Mouse (Mus musculus) ovary, postnatal 36 days (tissue): Measurements from ENCODE around the gene Sycp2l.
"Not testable (repeated sequence)": the region's sequence is repeated elsewhere in the genome, so short reads cannot be mapped to it uniquely, and the experiment has no call there.

ENCODE experiments used
- DNase-seq: peaks from one replicate; pipeline ENCODE4 v3.0.0; 2022; ENCODE audit warnings: low spot score, mixed read lengths

Sycp2l gene

DNA sequence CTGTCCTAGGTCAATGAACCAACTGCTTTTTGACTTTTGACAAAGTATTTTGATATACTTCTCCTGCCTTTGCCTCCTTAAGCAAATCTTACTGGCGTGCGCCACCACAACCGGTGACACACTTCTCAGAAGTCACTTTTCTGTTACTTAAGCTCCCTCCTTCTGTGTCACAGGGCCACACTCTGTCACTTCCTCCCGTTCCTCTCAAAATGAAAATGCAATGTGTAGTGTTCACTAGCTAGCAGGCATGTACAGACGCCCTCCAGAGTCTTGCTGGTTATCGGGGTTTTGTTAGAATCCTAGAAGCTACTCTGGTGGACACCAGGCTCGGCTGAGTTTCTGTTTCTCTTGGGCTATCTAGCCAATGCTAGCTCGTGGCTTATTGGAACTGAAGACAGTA lies 14.2 kb downstream of the Sycp2l start:
- no peak for DNase-seq

DNA sequence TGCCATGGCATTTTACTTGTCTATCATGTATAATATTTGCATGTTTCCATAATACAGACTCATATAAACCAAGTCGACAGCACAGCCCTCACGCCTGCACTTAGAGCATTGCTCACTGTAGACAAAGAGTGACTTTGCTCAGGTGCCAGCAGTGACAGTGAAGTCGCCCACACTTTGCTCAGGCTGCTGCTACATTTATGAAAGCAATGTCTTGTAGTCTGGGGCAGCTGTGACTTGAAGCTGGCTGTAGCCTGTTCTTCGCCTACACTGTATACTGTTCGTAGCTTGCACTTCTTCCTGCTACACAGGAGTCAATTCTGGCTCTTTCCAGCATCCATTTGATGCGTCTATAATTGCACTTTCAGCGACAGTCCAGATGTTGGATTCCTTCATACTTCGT lies 15.0 kb downstream of the Sycp2l start:
- no peak for DNase-seq

DNA sequence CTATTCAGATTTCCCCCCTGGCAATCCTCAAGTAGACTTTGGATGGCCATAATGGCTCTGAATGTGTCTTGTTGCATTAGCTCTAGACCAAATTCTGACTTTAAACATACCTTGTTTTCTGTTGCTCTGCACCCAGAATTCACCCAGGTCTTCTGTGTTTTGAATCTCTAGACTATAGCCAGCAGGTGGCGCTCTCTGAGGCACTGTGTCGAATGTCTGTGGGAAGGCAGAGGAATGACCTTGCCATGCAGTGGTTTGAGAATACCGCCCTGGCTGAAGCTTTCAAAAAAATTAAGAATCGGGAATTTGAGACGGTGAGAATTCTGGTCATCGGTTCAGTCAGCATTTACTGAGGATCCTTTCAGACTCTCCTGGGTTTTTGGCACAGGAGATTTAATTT lies 20.8 kb downstream of the Sycp2l start:
- peak; percentile 64 for DNase-seq

DNA sequence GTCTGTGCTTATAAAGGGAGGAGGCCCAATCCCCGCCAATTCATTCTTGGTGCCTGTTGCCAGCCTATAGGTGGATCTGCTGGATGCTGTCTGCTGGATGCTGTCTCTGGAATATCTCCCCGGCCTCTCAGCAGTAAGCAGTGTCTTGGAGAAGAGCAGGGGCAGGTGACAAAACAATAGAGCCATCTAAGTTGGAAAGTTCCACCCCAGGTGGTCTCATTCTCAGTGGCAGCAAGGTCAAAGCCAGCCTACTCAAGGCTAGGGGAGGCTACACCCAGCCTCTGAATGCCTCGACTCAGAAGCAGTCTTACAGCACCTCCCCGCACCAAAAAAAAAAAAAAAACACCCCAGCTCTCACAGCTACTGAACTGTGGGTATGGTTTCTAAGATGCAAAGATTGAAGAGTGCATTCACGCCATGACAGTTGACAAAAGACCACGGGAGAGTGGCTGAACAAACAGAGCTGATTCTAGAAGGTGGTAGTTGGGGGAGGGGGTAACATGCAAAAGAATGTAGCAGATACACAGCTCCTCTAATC lies 31.4 kb downstream of the Sycp2l start:
- no peak for DNase-seq

DNA sequence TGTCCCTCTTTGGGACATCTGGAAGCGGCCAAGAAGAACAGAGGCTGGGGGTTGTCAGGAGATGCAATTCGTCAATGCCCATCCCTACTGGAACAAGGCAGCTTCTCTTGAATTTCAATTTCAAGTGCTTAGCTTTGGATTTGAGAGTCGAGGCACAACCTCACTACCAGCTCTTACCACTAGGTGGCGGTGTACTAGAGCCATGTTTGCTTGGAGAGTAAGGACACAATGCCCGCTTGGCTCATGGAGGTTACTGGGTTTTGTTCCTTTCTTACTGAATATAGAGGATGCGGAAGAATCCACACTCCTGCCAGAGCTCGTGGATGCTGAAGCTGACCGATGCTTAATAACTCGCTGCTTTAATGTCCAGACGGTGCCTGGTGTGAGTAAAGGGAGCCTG lies 32.2 kb downstream of the Sycp2l start:
- peak; percentile 11 for DNase-seq

DNA sequence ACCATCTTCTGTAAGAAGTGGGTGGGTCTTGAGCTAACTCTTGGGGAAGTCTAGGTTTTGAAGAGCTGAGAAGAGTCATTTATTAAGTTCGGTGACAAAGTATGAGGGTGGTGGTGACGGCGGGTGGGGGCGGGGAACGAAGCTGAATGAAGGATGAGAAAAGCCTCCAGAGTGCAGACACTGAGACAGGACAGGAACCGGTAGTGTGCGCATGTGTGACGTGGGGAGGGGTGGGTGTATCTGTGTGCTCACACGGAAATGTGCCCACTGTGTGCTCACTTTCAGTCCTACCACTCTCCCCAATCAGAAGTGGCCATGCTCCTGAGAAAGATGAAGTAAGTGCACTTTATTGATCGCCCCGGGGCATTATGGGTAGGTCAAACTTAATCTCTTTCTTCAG lies 39.0 kb downstream of the Sycp2l start:
- no peak for DNase-seq

DNA sequence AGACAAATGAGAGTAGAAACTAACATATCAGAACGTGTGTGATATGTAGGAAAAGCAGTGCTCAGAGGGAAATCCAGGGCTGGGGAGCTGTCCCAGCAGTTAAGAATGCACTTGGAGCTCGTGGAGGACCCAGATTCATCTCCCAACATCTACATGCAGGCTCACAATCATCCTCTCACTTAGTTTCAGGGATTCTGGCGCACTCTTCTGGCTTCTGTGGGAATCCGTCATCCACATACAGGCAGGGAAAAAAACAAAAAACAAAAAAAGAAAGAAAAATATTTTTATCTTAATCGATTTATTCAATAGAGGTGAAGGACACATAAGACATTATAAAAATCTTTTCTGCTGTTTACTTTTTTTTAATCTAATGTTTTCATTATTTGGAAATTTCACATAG lies 44.3 kb downstream of the Sycp2l start:
- no peak for DNase-seq

DNA sequence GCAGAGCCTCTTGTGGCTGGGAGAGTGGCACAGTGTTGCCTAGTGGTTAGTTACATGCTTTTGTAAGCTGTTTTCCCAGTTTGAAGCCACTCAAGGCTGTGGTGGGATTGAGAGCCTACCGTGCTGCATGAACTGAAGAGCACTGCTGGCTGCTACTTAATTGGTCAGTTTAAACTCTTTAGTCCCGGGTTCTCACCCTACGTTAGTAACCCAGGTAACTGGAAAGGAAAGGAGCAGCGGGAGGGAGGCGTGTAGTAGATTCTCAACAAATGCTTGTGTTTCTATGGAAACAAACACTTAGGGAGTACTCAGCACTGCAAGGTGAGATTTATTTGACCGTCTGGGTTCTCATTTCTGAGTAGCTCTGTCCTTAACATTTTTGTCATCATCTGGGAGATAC lies 73.8 kb downstream of the Sycp2l start:
- no peak for DNase-seq

DNA sequence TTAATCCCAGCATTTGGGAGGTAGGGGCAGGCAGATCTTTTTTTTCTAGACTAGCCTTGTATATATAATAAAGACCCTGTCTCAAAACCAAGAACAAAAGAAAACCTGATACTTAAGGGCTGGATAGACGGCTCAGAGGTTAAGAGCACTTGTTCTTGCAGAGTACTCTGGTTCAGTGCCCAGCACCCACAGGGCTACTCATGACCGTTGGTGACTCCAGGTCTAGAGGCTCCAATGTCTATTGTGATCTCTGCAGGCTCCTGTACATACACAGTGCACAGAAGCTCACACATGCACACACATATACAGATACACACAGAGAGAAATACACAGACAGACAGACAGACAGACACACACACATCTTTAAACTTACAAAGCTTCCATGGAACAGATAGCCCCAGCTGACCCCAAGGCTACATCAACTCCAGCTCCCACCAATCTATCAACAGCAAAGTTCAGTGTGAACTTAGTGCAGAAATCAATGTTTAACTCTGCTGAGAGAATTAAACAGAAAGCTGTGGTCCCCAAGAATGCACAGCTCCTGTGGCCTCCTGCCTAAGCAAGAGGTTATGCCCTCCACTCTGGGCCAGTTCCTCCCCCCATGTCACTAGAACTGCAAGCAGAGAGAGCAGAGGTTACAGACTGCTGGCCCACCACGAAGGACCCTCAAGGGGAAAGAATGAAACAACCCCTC lies 81.7 kb downstream of the Sycp2l start:
- no peak for DNase-seq

DNA sequence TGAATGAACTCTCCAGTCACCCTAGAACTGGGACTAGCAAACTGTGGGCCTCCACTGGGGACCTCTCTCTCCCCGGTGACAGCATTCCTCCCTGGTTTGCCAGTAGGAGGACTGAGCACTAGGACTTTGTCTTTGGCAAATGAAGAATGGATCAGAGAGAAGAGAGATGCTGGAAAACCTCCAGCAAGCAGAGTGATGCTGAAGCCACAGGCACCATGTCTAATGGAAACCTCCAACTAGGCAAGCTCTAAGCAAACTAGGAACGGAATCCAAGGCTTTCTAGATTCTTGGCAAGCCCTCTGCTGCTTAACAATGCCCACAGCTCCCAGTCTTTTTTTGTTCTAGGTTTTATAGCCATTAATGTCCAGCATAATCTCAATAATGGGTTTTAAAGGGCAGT lies 86.8 kb downstream of the Sycp2l start:
- DNase-seq: no peak

DNA sequence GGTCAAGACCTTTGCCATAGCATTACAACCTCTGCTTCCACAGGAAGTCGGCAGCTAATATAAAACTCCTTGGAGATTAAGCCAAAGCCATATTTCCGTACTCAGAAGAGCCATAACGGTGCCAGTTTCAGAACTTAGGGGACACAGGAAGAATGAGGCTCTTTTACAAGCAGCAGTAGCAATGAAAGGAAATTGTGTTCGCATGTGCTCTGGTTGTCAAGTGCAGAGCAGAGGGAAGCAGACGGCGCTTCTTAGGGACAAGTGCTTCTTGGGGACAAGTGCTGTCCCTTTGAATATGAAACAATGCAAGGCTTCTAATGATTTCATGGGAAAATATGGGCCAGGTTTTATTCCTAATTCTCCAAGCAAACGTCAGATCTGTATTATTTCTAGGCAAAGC lies 89.2 kb downstream of the Sycp2l start:
- DNase-seq: no peak

DNA sequence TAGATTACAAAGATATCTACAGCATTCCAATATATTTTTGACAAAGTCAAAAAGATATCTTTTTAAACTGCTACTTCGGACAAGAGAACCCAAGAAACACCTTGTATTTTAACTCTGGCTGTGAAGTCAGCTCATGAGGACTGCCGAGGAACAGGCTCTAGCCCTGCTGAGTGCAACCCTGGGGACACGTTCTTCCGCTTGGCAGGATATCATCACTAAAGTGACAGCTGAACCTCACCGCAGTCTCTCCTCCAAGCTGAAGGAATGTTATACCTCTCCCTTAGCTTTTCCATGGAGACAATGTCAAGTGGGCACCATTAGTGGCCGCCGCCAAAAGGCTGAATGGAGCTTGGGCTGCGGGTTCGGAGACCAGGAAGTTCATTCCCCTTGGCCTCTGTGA lies 89.6 kb downstream of the Sycp2l start:
- no peak for DNase-seq

DNA sequence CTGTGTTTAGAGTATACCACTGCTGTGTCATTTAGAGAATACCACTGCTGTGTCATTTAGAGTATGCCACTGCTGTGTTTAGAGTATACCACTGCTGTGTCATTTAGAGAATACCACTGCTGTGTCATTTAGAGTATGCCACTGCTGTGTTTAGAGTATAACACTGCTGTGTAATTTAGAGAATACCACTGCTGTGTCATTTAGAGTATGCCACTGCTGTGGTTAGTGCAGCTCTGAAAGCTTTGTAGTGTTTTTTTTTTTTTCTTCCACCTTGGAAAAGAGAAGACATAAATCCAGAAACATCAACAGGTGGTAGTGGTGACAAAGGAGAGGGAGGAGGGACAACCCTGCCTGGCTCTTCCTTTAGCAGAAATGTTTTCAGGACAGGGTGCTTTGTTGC lies 91.5 kb downstream of the Sycp2l start:
- not testable (repeated sequence) for DNase-seq

DNA sequence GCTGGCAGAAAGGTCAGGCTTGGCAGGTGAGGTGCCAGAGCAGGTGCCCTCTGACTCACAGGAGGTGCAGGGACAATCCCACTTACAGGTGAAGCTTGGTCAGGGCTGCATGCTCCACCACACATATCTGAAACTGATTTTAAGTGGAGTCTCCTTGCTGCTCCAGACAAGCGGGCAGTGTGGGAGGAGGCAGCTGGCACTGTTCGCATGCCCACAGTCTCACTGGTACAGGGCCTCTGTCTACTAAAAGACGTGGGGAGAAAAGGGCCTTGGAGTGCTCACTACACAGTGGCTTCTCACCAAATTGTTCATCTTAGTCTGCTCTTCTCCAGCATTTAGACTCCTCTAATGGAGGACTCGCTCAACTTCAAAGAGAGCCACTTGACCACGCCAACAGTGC lies 92.1 kb downstream of the Sycp2l start:
- DNase-seq: peak; percentile 17

DNA sequence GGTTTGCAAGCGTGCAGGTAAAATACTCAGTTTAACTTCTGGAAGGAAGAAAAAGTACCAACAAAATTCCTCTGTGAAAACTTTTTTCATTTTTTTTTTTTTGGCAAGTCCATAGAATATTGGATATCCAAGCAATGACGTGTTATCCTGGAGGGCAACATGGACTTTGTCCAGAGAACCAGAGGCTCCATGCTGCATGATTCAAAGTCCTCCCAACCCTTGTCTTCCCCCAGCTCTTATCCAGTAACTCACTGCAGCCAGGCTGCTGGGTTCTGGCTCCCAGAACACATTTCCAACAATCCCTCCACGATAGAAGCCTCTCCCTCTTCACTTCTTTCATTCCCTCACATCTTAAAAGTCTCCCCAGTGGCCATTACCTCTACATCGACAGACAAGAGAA lies 97.2 kb downstream of the Sycp2l start:
- DNase-seq: no peak

DNA sequence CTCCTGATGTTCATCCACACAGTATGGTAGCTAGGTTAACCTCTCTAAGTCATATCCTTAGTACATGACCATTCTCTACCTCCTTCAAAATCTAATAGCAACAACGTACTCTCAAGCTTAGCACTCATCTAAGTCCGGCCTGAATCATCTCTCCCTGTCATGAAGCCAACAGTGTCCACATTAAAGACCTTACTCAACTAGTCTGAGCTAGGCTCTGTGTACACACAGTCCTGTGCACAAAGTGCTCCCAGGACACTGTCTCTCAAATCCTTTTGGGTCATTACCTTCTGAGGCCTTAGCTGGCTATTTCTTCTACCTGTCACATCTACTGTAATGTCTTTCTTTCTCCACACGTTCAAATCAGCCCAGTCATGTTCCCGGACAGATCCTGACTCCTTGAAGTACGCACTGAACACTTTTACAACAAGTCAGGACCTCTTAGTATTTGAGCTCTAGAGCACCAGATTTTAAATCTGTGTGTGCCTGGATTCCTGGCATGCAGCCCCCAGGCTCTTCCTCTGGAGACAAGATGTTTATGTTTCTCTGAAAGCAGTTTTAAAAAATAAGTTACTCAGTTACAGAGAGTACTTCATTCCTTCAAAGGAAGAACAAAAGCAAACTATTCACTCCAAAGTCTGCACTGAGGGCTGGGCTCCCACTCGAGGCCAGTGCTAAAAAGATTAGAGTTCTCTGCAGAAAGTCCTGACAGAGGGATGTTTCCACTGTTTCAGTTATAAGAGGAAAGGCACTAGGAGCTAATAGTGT lies 98.6 kb downstream of the Sycp2l start:
- DNase-seq: no peak

DNA sequence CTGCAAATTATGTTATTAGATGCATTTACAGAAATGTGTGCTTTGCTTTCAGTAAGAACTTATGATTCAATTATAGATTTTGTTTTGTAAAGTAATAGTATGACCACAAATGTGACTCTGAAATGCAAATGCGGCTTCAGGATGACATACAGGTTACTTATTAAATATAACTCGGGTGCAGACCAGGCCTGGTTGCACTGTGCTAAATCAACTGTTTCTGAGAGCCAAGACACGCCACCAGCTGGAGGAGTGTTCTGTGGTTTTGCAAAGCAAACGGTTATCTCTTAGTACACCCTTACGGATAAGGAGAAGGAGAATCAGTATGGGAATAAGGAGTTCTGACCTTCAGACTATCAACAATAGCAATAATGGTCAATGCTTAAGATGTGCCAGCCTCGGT lies 101.6 kb downstream of the Sycp2l start:
- no peak for DNase-seq

DNA sequence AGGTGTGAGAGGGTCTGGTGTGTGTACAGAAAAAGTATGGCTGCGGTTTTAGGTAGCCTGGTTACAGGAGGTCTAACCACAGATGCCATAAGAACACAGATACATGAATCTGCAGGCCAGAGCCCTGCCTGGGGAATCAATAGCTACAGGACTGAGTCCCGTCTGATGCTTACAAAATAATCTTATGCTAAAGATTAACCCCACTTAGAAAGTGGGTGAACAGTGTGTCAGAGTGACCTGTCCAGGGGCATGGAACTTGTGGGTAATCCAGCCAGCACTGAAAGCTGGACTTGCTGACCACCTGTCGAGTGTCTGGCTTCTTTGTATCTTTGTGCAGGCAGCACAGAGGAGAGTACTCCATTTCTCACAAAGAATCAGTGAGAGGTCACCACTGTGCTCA lies 102.1 kb downstream of the Sycp2l start:
- DNase-seq: no peak

DNA sequence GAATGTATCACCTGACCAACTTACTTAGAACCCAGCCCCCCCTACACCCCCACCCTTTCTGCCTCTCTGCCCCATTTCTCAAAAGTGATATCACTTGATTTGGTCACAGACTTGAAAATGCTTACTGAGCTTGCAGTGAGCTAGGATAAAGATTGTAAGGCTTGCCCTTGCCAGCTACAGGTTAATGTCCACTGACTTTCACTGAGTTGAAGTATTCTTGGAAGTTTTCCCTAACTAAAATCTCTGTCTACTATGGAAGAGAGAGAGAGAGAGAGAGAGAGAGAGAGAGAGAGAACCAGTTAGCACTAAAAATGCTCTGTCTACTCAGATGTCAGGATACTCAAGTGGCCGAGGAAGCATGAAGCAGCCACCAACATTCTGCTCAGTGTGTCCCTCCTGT lies 104.9 kb downstream of the Sycp2l start:
- no peak for DNase-seq

DNA sequence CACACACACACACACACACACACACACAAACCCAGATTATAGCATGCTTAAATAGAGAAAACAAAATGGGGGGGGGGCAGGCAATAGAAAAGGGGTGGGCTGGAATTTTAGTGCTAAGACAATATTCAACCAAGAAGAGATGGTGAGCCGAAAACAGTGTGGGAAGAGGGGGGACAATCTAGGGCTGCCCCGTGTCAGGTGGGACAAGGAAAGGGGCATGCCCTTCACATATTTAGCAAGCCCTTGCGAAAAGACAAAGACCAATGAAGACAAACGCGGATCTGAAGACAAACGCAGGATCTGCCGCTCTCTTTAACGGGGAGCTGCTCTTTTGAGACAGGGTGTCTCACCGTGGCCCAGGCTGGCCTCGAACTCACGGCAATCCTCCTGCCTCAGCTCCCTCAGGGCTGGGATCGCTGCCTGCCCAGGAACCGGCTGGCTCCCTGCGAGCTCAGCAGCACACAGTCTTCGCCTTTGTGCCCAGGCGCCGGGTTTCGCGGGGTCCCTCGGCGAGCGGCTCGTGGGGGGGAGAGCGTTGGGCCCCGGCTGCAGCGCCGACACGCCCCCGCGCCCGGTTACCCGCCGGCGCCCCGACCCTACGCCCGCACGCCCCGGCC lies 105.7 kb downstream of the Sycp2l start:
- DNase-seq: no peak

DNA sequence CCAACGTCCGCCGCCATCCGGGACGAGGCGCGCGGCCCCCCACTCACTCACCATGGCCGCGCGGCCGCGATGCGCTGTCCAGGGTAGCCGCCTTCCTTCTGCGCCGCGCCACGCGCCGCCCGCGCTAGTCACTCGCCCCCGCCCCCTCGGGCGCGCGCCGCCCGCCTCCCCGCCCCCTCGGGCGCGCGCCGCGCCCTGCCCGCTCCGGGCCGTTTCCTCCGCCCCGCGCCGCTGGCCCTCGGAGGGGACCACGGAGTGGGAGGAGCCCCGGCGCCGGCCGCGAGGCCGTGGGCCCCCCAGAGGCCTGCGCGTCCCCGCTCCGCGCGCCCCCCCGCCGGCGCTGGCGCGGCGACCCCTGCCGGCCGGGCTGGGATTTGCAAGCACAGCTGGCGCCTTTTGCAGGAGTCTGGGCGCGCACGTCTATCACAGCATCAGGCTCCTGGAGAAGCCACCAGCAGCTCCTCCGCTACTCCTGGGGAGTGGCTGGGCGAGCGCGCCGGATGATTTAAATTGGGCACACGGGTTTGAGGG lies 106.3 kb downstream of the Sycp2l start, which contains the start of gene Elovl2:
Elovl2 (minus strand) TSS at position 102 of the 531 bp plus-strand sequence.
- peak; percentile 83 for DNase-seq
